Mouse (Mus musculus) lung, embryonic 15.5 days (tissue): Measurements from ENCODE around the gene Sim2. TPM values are rescaled to one million over a fixed set of nuclear protein-coding genes. Genes with fewer than 3 reads are reported as not detected.

Source experiments
- ATAC-seq: fragments of 200-750 bp; cut with Nextera tagmentation; 2 replicates; pipeline ENCODE4 v1.8.0; 2017; ENCODE audit warnings: moderate number of reproducible peaks, borderline replicate concordance; ENCODE audit not compliant: low FRiP score, low TSS enrichment; ENCODE audit errors: extremely low read depth
- H3K27ac ChIP-seq: fragments of 300-500 bp; sonication (generic); 2 replicates; pipeline ENCODE4 v1.5.1; 2015; ENCODE audit warnings: moderate library complexity, mild to moderate bottlenecking, inconsistent platforms
- H3K27me3 ChIP-seq: fragments of 300-500 bp; sonication (generic); 2 replicates; pipeline ENCODE4 v1.6.1; 2015; ENCODE audit warnings: inconsistent platforms
- H3K36me3 ChIP-seq: fragments of 300-500 bp; sonication (generic); 2 replicates; pipeline ENCODE4 v1.6.1; 2015; ENCODE audit warnings: inconsistent platforms
- H3K4me1 ChIP-seq: fragments of 300-500 bp; sonication (generic); 2 replicates; pipeline ENCODE4 v1.6.1; 2015; ENCODE audit warnings: inconsistent platforms
- H3K4me2 ChIP-seq: fragments of 300-500 bp; sonication (generic); 2 replicates; pipeline ENCODE4 v1.6.1; 2015; ENCODE audit warnings: inconsistent platforms, mild to moderate bottlenecking, moderate library complexity
- H3K4me3 ChIP-seq: fragments of 300-500 bp; sonication (generic); 2 replicates; pipeline ENCODE4 v1.5.1; 2015; ENCODE audit warnings: mild to moderate bottlenecking, inconsistent platforms
- H3K9ac ChIP-seq: fragments of 300-500 bp; sonication (generic); 2 replicates; pipeline ENCODE4 v1.6.1; 2015; ENCODE audit warnings: inconsistent platforms
- H3K9me3 ChIP-seq: fragments of 300-500 bp; sonication (generic); 2 replicates; pipeline ENCODE4 v1.6.1; 2016; ENCODE audit warnings: inconsistent platforms
- WGBS: fragments of 180-500 bp; shearing (Covaris S2); methylation state at CpG from one replicate; pipeline ENCODE4 v1.1.7; 2015; 5-methylcytosine and 5-hydroxymethylcytosine counted together
- polyA plus RNA-seq: library from polyadenylated mRNA; unstranded; fragments of >200 nt; fragmentation: Nextera tagmentation; extraction: Ambion mirVana; gene quantifications from 2 replicates; pipeline ENCODE4 v1.2.1, GENCODE M21; 2015

Gene Sim2
- 0.12 and 0.15 TPM in 2 replicates for polyA plus RNA-seq

GRCm38 (mm10) chr16:94084711-94085602 lies at the start of gene Sim2:
Gene Sim2 (plus strand): TSS chr16:94084931.
- Histone ChIP-seq H3K36me3 (no peaks in the 10 kb centered on the region), H3K9me3 (no peaks in the 10 kb centered on the region), H3K4me1 (peaks cover 18% of the 10 kb centered on the region), H3K4me3 (peak within 1 kb of the TSS; percentile 40), H3K27me3 (peaks cover 98% of the 10 kb centered on the region), H3K27ac (no peak within 1 kb of the TSS), H3K9ac (no peak within 1 kb of the TSS), H3K4me2 (peak within 1 kb of the TSS; percentile 69)
- 0% methylated on average over 79 of the region's 96 CpGs for WGBS
- peak; percentile 20; the same call in 1 of the 2 replicates for ATAC-seq

GRCm38 (mm10) chr16:94037280-94037679 lies 47.5 kb upstream of the Sim2 start:
- H3K4me1 ChIP-seq: 0 out of 2 replicates have a peak, but pooled peaks cover 2% of the 10 kb centered on the region
- H3K36me3 ChIP-seq: no peaks in the 10 kb centered on the region
- WGBS: 88% methylated on average over 7 of the region's 7 CpGs
- H3K9me3 ChIP-seq: no peaks in the 10 kb centered on the region
- H3K4me2 ChIP-seq: no peak overlapping the region
- no peak overlapping the region for H3K27ac ChIP-seq
- ATAC-seq: no peak
- H3K4me3 ChIP-seq: no peak overlapping the region
- H3K9ac ChIP-seq: no peak overlapping the region
- no peaks in the 10 kb centered on the region; the same call in none of the 2 replicates for H3K27me3 ChIP-seq

- no peak overlapping the region for H3K4me2 ChIP-seq
- H3K9ac ChIP-seq: no peak overlapping the region
- 0 out of 2 replicates have a peak, but pooled peaks cover 2% of the 10 kb centered on the region for H3K4me1 ChIP-seq
- H3K9me3 ChIP-seq: no peaks in the 10 kb centered on the region
- 53% methylated on average over 12 of the region's 12 CpGs for WGBS
- no peak overlapping the region for H3K27ac ChIP-seq
- ATAC-seq: 0 out of 2 replicates have a peak, but pooled peaks have one; percentile 41
- no peaks in the 10 kb centered on the region for H3K36me3 ChIP-seq
- no peaks in the 10 kb centered on the region; the same call in none of the 2 replicates for H3K27me3 ChIP-seq
- H3K4me3 ChIP-seq: no peak overlapping the region
Measured at GRCm38 (mm10) chr16:94038272-94038985, 46.3 kb upstream of the Sim2 start.

DNA sequence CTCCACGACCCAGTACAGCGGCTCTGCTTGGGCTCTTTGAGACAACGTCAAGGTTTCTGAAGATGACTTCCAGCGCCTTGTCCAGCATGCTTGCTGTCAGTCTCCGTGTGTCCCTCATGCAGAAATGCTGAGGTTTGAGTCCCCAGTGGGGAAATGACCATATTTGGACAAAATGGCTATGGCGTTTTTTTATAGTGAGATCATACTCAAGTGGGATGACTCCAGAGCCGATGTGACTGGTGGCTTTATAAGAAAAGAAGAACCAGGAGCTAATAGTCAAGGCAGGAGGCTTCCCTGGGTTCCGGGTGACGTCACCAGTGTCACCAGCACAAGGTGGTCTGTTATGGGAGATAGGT lies 45.8 kb upstream of the Sim2 start:
- 0 out of 2 replicates have a peak, but pooled peaks have one; percentile 19 for ATAC-seq
- H3K27me3 ChIP-seq: no peaks in the 10 kb centered on the region; the same call in none of the 2 replicates
- no peak overlapping the region for H3K4me2 ChIP-seq
- H3K4me3 ChIP-seq: no peak overlapping the region
- H3K27ac ChIP-seq: no peak overlapping the region
- no peak overlapping the region for H3K9ac ChIP-seq
- no peaks in the 10 kb centered on the region for H3K36me3 ChIP-seq
- no peaks in the 10 kb centered on the region for H3K9me3 ChIP-seq
- 71% methylated on average over 9 of the region's 9 CpGs for WGBS
- 0 out of 2 replicates have a peak, but pooled peaks cover 2% of the 10 kb centered on the region for H3K4me1 ChIP-seq

- WGBS: 33% methylated on average over 16 of the region's 16 CpGs
- H3K9me3 ChIP-seq: no peaks in the 10 kb centered on the region
- no peak overlapping the region for H3K9ac ChIP-seq
- peak overlapping the region; percentile 0; the same call in 1 of the 2 replicates for H3K4me2 ChIP-seq
- H3K27me3 ChIP-seq: no peaks in the 10 kb centered on the region; the same call in none of the 2 replicates
- H3K4me3 ChIP-seq: no peak overlapping the region
- H3K36me3 ChIP-seq: no peaks in the 10 kb centered on the region
- H3K4me1 ChIP-seq: 0 out of 2 replicates have a peak, but pooled peaks cover 2% of the 10 kb centered on the region
- ATAC-seq: no peak
- no peak overlapping the region for H3K27ac ChIP-seq
Measured at GRCm38 (mm10) chr16:94040485-94040884, 44.2 kb upstream of the Sim2 start.

DNA sequence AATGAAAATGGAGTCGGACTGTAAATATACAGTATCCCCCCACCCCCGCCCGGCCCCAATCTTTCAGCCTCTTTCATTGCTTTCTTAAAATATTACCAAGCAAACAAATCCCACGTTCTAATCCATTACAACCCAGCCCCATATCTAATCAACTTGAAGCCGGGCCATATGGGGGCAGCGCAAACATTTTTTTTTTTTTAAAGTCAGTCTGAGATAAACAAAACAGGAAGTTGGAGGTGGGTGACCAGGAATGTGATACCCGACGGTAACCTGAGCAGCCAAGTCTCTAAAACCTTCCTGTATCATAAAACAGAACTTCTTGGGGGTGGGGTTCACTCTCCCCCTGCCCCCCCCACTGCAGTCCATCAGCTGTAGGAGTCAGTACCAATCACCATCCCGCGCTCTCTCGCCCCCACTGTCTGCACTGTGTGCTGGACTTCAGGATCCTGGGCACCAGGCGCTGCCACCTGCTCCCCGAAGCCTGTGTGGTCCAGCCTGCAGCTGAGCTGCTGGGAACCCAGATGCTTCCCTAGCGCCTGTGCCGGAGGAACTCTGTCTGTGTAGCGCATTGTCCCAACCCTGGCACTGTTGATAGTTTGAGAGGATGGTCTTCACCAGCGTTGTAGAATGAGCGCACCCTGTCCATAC lies 43.5 kb upstream of the Sim2 start:
- Histone ChIP-seq H3K27ac (no peak overlapping the region), H3K9ac (no peak overlapping the region), H3K27me3 (no peaks in the 10 kb centered on the region; the same call in none of the 2 replicates), H3K9me3 (no peaks in the 10 kb centered on the region), H3K4me1 (0 out of 2 replicates have a peak, but pooled peaks cover 2% of the 10 kb centered on the region), H3K36me3 (no peaks in the 10 kb centered on the region), H3K4me3 (no peak overlapping the region), H3K4me2 (peak overlapping the region; percentile 0; the same call in 1 of the 2 replicates)
- ATAC-seq: no peak
- 45% methylated on average over 18 of the region's 18 CpGs for WGBS

DNA sequence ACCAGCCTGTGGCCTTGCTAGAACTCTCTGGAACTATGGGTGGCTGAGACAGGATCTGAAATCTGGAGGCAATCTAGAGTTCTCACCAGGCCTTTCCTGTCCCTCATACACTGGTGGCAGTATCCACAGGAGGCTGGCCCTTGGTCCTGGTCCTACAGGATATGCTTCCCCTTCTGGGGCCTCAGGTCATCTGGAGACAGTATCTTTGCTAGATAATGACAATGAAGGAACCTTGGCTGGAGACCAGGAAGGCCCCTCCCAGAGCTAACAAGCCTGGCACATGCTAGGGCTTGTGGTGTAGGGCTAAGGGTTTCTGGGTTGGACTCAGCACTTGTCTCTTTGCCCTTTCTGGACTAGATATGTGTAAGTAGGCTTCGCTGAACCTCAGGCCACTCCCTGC lies 40.9 kb upstream of the Sim2 start:
- 0 out of 2 replicates have a peak, but pooled peaks cover 2% of the 10 kb centered on the region for H3K4me1 ChIP-seq
- H3K4me2 ChIP-seq: no peak overlapping the region
- H3K36me3 ChIP-seq: no peaks in the 10 kb centered on the region
- H3K9ac ChIP-seq: no peak overlapping the region
- H3K27ac ChIP-seq: no peak overlapping the region
- H3K9me3 ChIP-seq: no peaks in the 10 kb centered on the region
- no peak overlapping the region for H3K4me3 ChIP-seq
- 93% methylated on average over 1 of the region's 1 CpGs for WGBS
- no peaks in the 10 kb centered on the region; the same call in none of the 2 replicates for H3K27me3 ChIP-seq
- ATAC-seq: no peak

GRCm38 (mm10) chr16:94044996-94045395 lies 39.7 kb upstream of the Sim2 start:
- no peak overlapping the region for H3K27ac ChIP-seq
- H3K4me2 ChIP-seq: no peak overlapping the region
- no peaks in the 10 kb centered on the region for H3K9me3 ChIP-seq
- no peaks in the 10 kb centered on the region; the same call in none of the 2 replicates for H3K27me3 ChIP-seq
- H3K4me3 ChIP-seq: no peak overlapping the region
- no peak overlapping the region for H3K9ac ChIP-seq
- ATAC-seq: no peak
- H3K36me3 ChIP-seq: no peaks in the 10 kb centered on the region
- 0 out of 2 replicates have a peak, but pooled peaks cover 2% of the 10 kb centered on the region for H3K4me1 ChIP-seq
- 15% methylated on average over 7 of the region's 7 CpGs for WGBS

DNA sequence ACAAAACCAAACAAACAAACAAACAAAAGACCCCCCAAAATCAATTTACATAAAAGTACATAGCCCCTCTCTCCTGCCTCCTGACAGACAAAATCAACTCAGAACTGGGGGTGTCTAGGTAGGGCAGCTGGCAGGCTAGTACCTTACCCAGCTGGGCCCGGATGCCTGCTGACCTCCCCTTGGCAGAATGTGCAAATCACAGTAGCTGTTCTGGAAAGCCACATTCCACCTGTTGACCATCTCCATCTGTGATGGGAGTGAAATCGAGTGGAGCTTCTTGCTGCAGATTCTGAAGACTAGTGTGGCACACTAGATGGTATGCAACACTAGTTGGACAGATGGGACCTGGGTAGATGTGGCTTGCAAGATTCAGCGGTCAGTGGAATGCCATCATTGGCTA lies 34.4 kb upstream of the Sim2 start:
- no peaks in the 10 kb centered on the region for H3K9me3 ChIP-seq
- H3K36me3 ChIP-seq: no peaks in the 10 kb centered on the region
- WGBS: 90% methylated on average over 3 of the region's 3 CpGs
- no peaks in the 10 kb centered on the region for H3K27me3 ChIP-seq
- H3K27ac ChIP-seq: no peak overlapping the region
- H3K9ac ChIP-seq: no peak overlapping the region
- no peaks in the 10 kb centered on the region for H3K4me1 ChIP-seq
- ATAC-seq: no peak
- H3K4me2 ChIP-seq: no peak overlapping the region
- H3K4me3 ChIP-seq: no peak overlapping the region

- H3K9ac ChIP-seq: no peak overlapping the region
- WGBS: 68% methylated on average over 12 of the region's 12 CpGs
- H3K4me3 ChIP-seq: no peak overlapping the region
- H3K36me3 ChIP-seq: no peaks in the 10 kb centered on the region
- no peak overlapping the region for H3K27ac ChIP-seq
- H3K9me3 ChIP-seq: no peaks in the 10 kb centered on the region
- H3K4me1 ChIP-seq: peaks cover 3% of the 10 kb centered on the region; the same call in 1 of the 2 replicates
- ATAC-seq: no peak
- no peaks in the 10 kb centered on the region for H3K27me3 ChIP-seq
- H3K4me2 ChIP-seq: no peak overlapping the region
Measured at GRCm38 (mm10) chr16:94055176-94055575, 29.6 kb upstream of the Sim2 start.

DNA sequence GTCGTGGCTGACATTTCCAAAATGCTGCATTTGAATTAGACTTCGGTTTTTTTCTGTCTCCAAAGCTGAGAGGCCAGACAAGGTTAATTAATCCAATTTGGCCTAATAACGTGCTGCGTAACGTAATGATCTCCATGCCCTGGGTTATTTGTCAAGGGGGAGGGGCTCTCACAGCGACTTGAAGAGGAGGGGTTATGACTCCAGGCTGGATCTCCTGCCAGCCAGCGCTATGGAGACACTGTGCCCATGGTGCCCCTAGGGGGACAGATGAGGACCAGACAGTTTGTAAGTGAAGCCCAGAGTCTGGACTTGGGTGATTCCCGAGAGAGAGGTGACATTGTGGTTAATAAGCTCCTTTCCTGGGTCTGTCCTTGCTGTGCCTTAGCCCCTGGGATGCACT lies 29.2 kb upstream of the Sim2 start:
- 42% methylated on average over 8 of the region's 8 CpGs for WGBS
- H3K27me3 ChIP-seq: no peaks in the 10 kb centered on the region

More for the DNA sequence above, 29.2 kb upstream of the Sim2 start:
- H3K4me1 ChIP-seq: peaks cover 3% of the 10 kb centered on the region; the same call in 1 of the 2 replicates
- ATAC-seq: no peak
- H3K9ac ChIP-seq: no peak overlapping the region
- no peaks in the 10 kb centered on the region for H3K36me3 ChIP-seq
- H3K9me3 ChIP-seq: no peaks in the 10 kb centered on the region
- no peak overlapping the region for H3K27ac ChIP-seq
- H3K4me2 ChIP-seq: no peak overlapping the region
- no peak overlapping the region for H3K4me3 ChIP-seq
